Mouse (Mus musculus) forebrain, embryonic 10.5 days (tissue): ENCODE measurements at regions not wholly inside any gene's neighbourhood (a gene's known extent, or its start where the extent isn't known, plus 50 kb on each side); places are given as distances from the start of the nearest gene placed in this dataset.

Experiments used
- DNase-seq: peaks from one replicate; pipeline ENCODE4 v3.0.0-alpha.2; 2017; ENCODE audit warnings: low spot score; ENCODE audit errors: extremely low spot score
- H3K27ac ChIP-seq: fragments of 300-500 bp; sonication (generic); 2 replicates; pipeline ENCODE4 v1.5.1; 2016; ENCODE audit warnings: mild to moderate bottlenecking
- H3K27me3 ChIP-seq: fragments of 300-500 bp; sonication (generic); 2 replicates; pipeline ENCODE4 v1.6.1; 2016; ENCODE audit warnings: mild to moderate bottlenecking; ENCODE audit not compliant: poor library complexity, severe bottlenecking
- H3K36me3 ChIP-seq: fragments of 300-500 bp; sonication (generic); replicated peaks from 2 replicates; pipeline ENCODE4 v1.6.1; 2016; ENCODE audit warnings: mild to moderate bottlenecking, moderate library complexity
- H3K4me1 ChIP-seq: fragments of 300-500 bp; sonication (generic); 2 replicates; pipeline ENCODE4 v1.6.1; 2016
- H3K4me3 ChIP-seq: fragments of 300-500 bp; sonication (generic); 2 replicates; pipeline ENCODE4 v1.5.1; 2016; ENCODE audit warnings: mild to moderate bottlenecking, moderate library complexity
- H3K9me3 ChIP-seq: fragments of 300-500 bp; sonication (generic); 2 replicates; pipeline ENCODE4 v1.6.1; 2016; ENCODE audit warnings: mild to moderate bottlenecking, moderate library complexity
- WGBS: fragments of 180-500 bp; shearing (Covaris S2); methylation state at CpG from one replicate; pipeline ENCODE4 v1.1.7; 2016; 5-methylcytosine and 5-hydroxymethylcytosine counted together

GRCm38 (mm10) chr2:115468471-115468909 is 113.0 kb upstream of the BC052040 start:
- H3K4me3 ChIP-seq: no peak overlapping the region
- no peaks in the 10 kb centered on the region for H3K9me3 ChIP-seq
- 47% methylated on average over 7 of the region's 7 CpGs for WGBS
- DNase-seq: no peak
- no peaks in the 10 kb centered on the region for H3K36me3 ChIP-seq
- no peak overlapping the region for H3K27ac ChIP-seq
- H3K27me3 ChIP-seq: no peaks in the 10 kb centered on the region
- peaks cover 41% of the 10 kb centered on the region for H3K4me1 ChIP-seq

DNA sequence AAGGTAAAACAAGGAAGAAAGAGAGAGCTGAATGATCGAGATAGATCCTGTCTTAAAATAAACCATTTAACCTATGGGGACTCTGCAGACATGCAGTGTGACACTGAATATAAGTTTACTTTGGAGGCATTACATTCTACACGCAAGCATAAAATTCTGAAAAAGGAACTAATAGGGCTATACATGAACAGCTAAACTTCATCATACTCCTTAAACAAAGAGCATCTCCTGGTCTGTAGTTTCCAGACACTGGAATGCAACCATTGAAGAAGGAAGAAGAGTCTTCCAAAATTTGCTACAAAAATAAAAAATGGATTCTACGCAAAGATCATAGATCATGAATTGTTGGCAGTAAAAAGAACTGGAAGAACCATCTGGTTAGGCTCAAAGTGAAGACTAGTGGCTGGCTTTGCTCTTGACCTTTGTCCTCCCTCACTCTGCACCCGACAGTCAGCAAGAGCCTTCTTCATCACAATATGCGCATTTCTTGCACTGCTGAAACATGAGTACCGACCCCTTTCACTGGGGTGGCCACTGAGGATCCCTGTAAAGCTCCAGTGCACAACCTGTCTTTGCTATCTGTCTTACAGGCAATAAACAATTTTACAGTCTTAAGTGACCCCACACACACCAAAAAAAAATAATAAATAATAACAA is 112.2 kb upstream of the BC052040 start:
- no peak overlapping the region for H3K4me3 ChIP-seq
- H3K36me3 ChIP-seq: no peaks in the 10 kb centered on the region
- H3K27ac ChIP-seq: no peak overlapping the region
- no peak for DNase-seq
- H3K27me3 ChIP-seq: no peaks in the 10 kb centered on the region
- 78% methylated on average over 6 of the region's 6 CpGs for WGBS
- no peaks in the 10 kb centered on the region for H3K9me3 ChIP-seq
- H3K4me1 ChIP-seq: peaks cover 41% of the 10 kb centered on the region

GRCm38 (mm10) chr2:115472393-115472792 is 109.1 kb upstream of the BC052040 start:
- H3K9me3 ChIP-seq: no peaks in the 10 kb centered on the region
- no peak overlapping the region for H3K27ac ChIP-seq
- H3K36me3 ChIP-seq: no peaks in the 10 kb centered on the region
- H3K4me3 ChIP-seq: no peak overlapping the region
- no peak for DNase-seq
- H3K27me3 ChIP-seq: no peaks in the 10 kb centered on the region
- 94% methylated on average over 2 of the region's 2 CpGs for WGBS
- H3K4me1 ChIP-seq: peaks cover 22% of the 10 kb centered on the region

DNA sequence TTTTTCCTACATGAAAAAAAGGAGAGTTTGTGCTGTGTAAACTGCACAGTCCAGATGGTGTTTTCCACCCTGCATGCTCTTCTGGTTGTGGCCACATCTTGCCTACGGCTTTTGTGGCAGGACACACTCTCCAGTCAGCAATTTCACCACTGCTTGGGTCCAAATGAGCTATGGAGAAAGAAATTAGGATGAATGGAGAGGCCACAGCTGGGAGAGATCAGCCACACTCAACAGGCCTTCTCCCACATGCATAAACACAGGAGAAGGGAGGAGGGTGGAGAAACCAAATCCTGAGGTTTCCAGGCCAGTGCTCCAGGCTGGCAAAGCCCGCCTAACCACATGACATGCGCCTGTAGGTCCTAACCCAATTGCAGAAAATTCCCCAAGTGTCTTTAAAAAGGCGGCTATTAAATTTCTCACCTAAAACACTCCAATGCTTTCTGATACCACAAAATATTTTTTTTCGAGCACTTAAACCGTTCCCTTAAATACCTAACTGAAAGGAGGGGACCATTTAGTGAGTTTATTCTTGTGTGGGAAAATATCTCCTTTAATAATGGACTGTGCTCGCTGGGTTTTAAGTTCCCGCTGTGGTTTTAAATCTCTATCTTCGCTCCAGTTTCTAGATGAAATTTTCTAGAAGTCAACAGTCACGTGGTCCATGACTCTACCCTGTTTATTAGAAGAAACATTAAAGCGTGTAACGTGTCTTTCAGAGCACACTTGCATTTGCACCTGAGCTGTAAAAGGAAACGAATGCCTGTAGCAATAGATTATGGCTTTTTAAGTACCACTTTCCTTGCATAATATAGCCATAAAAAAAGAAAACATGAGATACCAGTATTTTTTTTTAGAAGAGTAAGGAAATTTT is 97.9 kb upstream of the BC052040 start:
- no peak for DNase-seq
- Histone ChIP-seq H3K9me3 (no peaks in the 10 kb centered on the region), H3K36me3 (no peaks in the 10 kb centered on the region), H3K4me3 (no peak overlapping the region), H3K4me1 (peaks cover 4% of the 10 kb centered on the region; the same call in 1 of the 2 replicates), H3K27ac (no peak overlapping the region), H3K27me3 (no peaks in the 10 kb centered on the region)
- WGBS: 83% methylated on average over 13 of the region's 13 CpGs

DNA sequence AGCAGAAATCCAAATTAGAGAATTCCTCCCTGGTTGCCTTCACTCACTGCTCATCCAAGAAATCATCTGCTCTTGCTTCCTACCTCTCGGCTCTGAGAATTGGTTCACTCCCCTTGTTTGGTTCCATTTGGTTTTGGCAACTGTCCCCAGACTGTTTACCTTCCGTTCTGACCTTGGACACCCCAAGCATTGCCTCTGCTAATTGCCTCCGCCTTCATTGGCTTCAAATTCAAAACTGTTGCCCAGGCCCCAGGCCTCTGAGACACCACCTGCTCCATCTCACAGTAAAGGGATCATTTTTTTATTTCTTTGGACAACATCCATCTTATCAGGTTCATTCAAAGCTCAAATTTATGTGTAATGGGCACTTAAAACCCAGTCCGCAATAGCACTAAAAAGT is 93.1 kb upstream of the BC052040 start:
- Histone ChIP-seq H3K27me3 (no peaks in the 10 kb centered on the region), H3K9me3 (no peaks in the 10 kb centered on the region), H3K27ac (no peak overlapping the region), H3K4me1 (peaks cover 5% of the 10 kb centered on the region), H3K36me3 (no peaks in the 10 kb centered on the region), H3K4me3 (no peak overlapping the region)
- DNase-seq: no peak
- 89% methylated on average over 4 of the region's 4 CpGs for WGBS

- H3K36me3 ChIP-seq: no peaks in the 10 kb centered on the region
- H3K27ac ChIP-seq: no peak overlapping the region
- 29% methylated on average over 2 of the region's 2 CpGs for WGBS
- no peaks in the 10 kb centered on the region for H3K27me3 ChIP-seq
- peaks cover 4% of the 10 kb centered on the region for H3K4me1 ChIP-seq
- no peak for DNase-seq
- H3K4me3 ChIP-seq: no peak overlapping the region
- peaks cover 11% of the 10 kb centered on the region for H3K9me3 ChIP-seq
Measured at GRCm38 (mm10) chr2:115493020-115493419, 88.5 kb upstream of the BC052040 start.

DNA sequence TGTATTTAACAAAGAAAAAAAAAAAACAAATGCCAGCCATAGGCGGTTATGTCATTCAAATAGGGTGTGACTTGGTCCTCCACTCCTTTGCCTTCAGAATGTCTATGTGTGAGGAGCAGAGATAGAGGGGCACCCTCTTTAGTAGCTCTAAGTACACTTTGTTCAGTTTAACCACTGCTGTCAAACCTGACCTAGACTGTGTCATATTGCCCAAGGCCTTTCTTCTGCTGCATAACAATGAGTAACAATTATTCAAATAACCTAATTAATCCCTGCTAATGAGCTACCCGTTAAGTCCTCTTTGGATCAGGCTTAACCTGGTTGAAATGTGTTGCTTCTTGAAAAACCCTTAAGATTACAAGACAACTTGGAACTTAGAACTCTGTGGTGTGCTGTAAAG is 81.6 kb upstream of the BC052040 start:
- Histone ChIP-seq H3K4me3 (no peak overlapping the region), H3K36me3 (no peaks in the 10 kb centered on the region), H3K9me3 (peaks cover 11% of the 10 kb centered on the region), H3K4me1 (peaks cover 3% of the 10 kb centered on the region; the same call in 1 of the 2 replicates), H3K27me3 (no peaks in the 10 kb centered on the region), H3K27ac (no peak overlapping the region)
- 75% methylated on average over 2 of the region's 2 CpGs for WGBS
- DNase-seq: no peak

- no peak overlapping the region for H3K4me3 ChIP-seq
- H3K9me3 ChIP-seq: no peaks in the 10 kb centered on the region
- DNase-seq: no peak
- peaks cover 39% of the 10 kb centered on the region for H3K4me1 ChIP-seq
- H3K36me3 ChIP-seq: no peaks in the 10 kb centered on the region
- WGBS: 69% methylated on average over 10 of the region's 10 CpGs
- peaks cover 13% of the 10 kb centered on the region; the same call in 1 of the 2 replicates for H3K27me3 ChIP-seq
- H3K27ac ChIP-seq: no peak overlapping the region
Measured at GRCm38 (mm10) chr2:115509527-115509926, 72.0 kb upstream of the BC052040 start.

GRCm38 (mm10) chr2:115511146-115511545 is 70.4 kb upstream of the BC052040 start:
- whole genome bisulfite sequencing: 65% methylated on average over 3 of the region's 3 CpGs
- peaks cover 48% of the 10 kb centered on the region for H3K4me1 ChIP-seq
- H3K4me3 ChIP-seq: no peak overlapping the region
- no peaks in the 10 kb centered on the region for H3K9me3 ChIP-seq
- H3K27ac ChIP-seq: no peak overlapping the region
- H3K27me3 ChIP-seq: peaks cover 24% of the 10 kb centered on the region
- no peaks in the 10 kb centered on the region for H3K36me3 ChIP-seq
- no peak for DNase-seq

DNA sequence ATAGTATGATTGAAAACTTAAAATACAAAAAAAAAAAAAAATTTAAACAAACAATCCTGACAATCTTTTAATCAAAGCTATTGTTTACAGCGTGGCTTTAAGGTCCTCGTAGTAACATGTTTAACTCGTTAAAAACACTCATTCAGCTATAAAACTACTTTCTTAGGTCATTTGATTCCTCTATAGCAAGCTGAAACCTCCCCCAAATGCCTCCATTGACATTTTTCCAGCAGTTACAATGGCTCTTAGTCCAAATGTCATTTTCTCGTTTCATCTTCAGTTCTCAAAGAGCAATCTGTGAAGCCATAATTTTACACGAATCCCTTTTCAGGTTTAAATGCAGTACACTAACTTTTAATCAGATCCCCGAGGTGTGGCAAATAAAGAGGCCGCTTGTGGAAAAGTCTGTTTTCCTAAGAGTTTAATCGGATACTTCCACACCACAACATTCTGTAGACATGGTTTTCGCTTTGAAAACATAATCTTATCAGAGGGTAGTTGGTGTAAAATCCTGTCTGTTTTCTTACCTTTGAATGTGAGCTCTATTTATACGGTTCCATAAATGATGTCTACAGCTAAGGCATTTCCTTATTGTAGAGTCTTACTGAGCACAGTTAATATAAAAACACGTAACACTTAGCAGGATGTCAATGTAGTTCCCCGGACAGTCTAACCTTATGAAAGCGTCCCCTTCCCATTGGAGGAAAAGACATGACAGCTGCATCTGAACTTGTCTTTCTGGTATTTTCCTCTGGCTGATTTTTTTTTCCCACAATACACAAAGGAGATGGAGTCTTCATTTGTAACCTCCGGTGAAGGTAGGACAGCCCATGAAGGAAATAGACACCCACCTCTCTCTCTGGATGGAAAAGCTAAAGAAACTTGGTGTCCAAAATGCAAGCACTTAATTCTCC is 69.6 kb upstream of the BC052040 start:
- WGBS: 63% methylated on average over 14 of the region's 14 CpGs
- Histone ChIP-seq H3K27ac (no peak overlapping the region), H3K4me1 (peaks cover 48% of the 10 kb centered on the region), H3K27me3 (peaks cover 31% of the 10 kb centered on the region), H3K36me3 (no peaks in the 10 kb centered on the region), H3K4me3 (no peak overlapping the region), H3K9me3 (no peaks in the 10 kb centered on the region)
- DNase-seq: no peak

DNA sequence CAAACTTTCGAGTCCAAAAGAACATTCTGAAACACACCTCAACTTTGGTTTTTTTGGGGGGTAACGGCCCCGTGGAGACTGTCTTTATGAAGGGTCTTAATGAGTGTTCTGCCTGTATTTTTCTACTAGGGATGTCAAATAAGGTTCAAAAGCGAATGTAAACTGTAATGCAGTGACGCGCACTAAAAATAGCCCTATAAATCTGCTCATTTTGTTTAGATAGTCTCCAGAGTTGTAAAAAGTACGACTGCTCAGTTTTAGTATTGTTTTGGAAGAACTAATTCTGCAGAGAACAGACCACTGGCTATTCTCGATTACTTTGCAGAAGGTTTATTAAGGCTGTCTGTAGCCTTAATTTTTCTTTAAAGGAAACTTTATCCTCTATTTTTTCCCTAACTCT is 68.6 kb upstream of the BC052040 start:
- H3K27me3 ChIP-seq: peaks cover 38% of the 10 kb centered on the region
- H3K9me3 ChIP-seq: no peaks in the 10 kb centered on the region
- no peak overlapping the region for H3K27ac ChIP-seq
- H3K4me3 ChIP-seq: no peak overlapping the region
- no peaks in the 10 kb centered on the region for H3K36me3 ChIP-seq
- peaks cover 48% of the 10 kb centered on the region for H3K4me1 ChIP-seq
- DNase-seq: no peak
- 85% methylated on average over 8 of the region's 8 CpGs for WGBS

DNA sequence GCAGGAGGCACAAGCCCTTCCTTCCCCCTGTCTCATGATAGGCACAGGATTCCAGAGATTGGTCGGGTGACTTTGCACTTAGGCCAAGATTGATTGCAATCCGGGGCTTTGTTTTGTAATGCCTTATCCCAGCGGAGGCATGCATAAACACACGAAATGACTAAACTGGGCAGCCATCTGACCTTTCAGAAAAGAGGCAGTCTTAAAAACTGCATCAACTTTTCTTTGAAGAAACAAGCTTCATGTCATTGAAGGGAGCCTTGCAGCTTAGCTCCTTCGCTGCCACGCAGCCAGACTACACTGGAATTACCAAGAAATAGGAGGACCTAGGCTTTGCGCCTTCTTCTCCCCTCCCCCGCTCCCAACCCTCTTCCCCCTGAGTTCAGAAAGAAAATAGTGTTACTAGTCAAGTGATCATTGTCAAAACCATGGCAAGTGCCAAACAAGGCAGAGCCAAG is 67.7 kb upstream of the BC052040 start:
- DNase-seq: peak; percentile 38
- Histone ChIP-seq H3K27ac (peak overlapping the region; percentile 68), H3K4me3 (peak overlapping the region; percentile 1; the same call in 1 of the 2 replicates), H3K36me3 (no peaks in the 10 kb centered on the region), H3K4me1 (peaks cover 48% of the 10 kb centered on the region), H3K9me3 (no peaks in the 10 kb centered on the region), H3K27me3 (peaks cover 44% of the 10 kb centered on the region)
- WGBS: 6% methylated on average over 8 of the region's 8 CpGs
